Mouse (Mus musculus): ENCODE data around the gene Scgb1b30. TPM values are rescaled to one million over a fixed set of nuclear protein-coding genes. Genes with fewer than 3 reads are reported as not detected.
A peak's percentile ranks its signal among the peaks of the same experiment; 100 is the strongest.
"Not testable (repeated sequence)": the region's sequence is repeated elsewhere in the genome, so short reads cannot be mapped to it uniquely, and the experiment has no call there.

Scgb1b30 gene
- not detected in 2 replicates for polyA plus RNA-seq (2015; fragmentation: Nextera tagmentation; extraction: Ambion mirVana)

- Histone ChIP-seq H3K27ac (ENCODE audit: low read length) (no peak within 1 kb of the TSS), H3K4me1 (replicated peaks; ENCODE audit: control insufficient read depth, insufficient read depth, low read length) (no peaks in the 10 kb centered on the region), H3K9me3 (ENCODE audit: control insufficient read depth, low read length) (peaks cover 3% of the 10 kb centered on the region; the same call in 1 of the 2 replicates), H3K4me3 (replicated peaks; ENCODE audit: low read length) (no peak within 1 kb of the TSS), H3K9ac (replicated peaks; ENCODE audit: low read depth, low read length) (no peak within 1 kb of the TSS), H3K4me2 (ENCODE audit: low read length) (no peak within 1 kb of the TSS), H3K27me3 (replicated peaks; ENCODE audit: control insufficient read depth, insufficient read depth, low read length) (no peaks in the 10 kb centered on the region), H3K36me3 (ENCODE audit: control insufficient read depth, insufficient read depth) (no peaks in the 10 kb centered on the region)
- ATAC-seq: no peak
- 79% methylated on average over 3 of the region's 3 CpGs for WGBS
Observed at GRCm38 (mm10) chr7:34094911-34095481, at the start of gene Scgb1b30. Scgb1b30 (plus strand) TSS chr7:34095431.

GRCm38 (mm10) chr7:34068132-34068531 is 27.1 kb upstream of the Scgb1b30 start:
- not testable (repeated sequence) for H3K36me3 ChIP-seq (ENCODE audit: control insufficient read depth, insufficient read depth); H3K4me3 ChIP-seq (replicated peaks; ENCODE audit: low read length); H3K27ac ChIP-seq (ENCODE audit: low read length); H3K27me3 ChIP-seq (replicated peaks; ENCODE audit: control insufficient read depth, insufficient read depth, low read length); ATAC-seq; H3K4me1 ChIP-seq (replicated peaks; ENCODE audit: control insufficient read depth, insufficient read depth, low read length); H3K9ac ChIP-seq (replicated peaks; ENCODE audit: low read depth, low read length); H3K9me3 ChIP-seq (ENCODE audit: control insufficient read depth, low read length); H3K4me2 ChIP-seq (ENCODE audit: low read length)
- WGBS: 83% methylated on average over 5 of the region's 5 CpGs

GRCm38 (mm10) chr7:34100002-34100401 is 4.8 kb downstream of the Scgb1b30 start:
- no peak for ATAC-seq
- no peak overlapping the region for H3K9ac ChIP-seq (replicated peaks; ENCODE audit: low read depth, low read length)
- H3K36me3 ChIP-seq (ENCODE audit: control insufficient read depth, insufficient read depth): no peaks in the 10 kb centered on the region
- H3K27me3 ChIP-seq (replicated peaks; ENCODE audit: control insufficient read depth, insufficient read depth, low read length): no peaks in the 10 kb centered on the region
- peaks cover 3% of the 10 kb centered on the region; the same call in 1 of the 2 replicates for H3K9me3 ChIP-seq (ENCODE audit: control insufficient read depth, low read length)
- H3K4me3 ChIP-seq (replicated peaks; ENCODE audit: low read length): no peak overlapping the region
- 88% methylated on average over 2 of the region's 2 CpGs for WGBS
- H3K27ac ChIP-seq (ENCODE audit: low read length): no peak overlapping the region
- H3K4me2 ChIP-seq (ENCODE audit: low read length): no peak overlapping the region
- H3K4me1 ChIP-seq (replicated peaks; ENCODE audit: control insufficient read depth, insufficient read depth, low read length): no peaks in the 10 kb centered on the region

DNA sequence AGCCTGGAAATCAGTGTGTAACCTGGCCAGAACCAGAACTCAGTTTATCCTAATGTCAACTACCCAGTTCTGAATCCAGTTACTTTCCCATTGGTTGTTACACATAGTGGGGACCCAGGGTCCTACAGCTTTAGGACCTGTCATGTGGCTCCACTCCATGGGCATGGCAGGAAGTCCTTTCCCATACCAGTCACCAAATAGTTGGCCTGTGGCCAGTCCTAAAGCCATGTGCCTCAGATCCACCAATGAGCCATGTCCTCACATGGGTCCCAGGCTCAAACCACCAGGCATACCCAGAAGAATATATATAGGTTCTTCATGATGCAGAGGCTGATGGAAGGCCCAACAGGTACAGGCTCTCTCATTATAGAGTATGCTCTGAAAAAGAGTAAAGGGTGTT is 6.0 kb downstream of the Scgb1b30 start:
- no peaks in the 10 kb centered on the region for H3K4me1 ChIP-seq (replicated peaks; ENCODE audit: control insufficient read depth, insufficient read depth, low read length)
- no peaks in the 10 kb centered on the region for H3K36me3 ChIP-seq (ENCODE audit: control insufficient read depth, insufficient read depth)
- no peak for ATAC-seq
- no peaks in the 10 kb centered on the region for H3K27me3 ChIP-seq (replicated peaks; ENCODE audit: control insufficient read depth, insufficient read depth, low read length)
- H3K9ac ChIP-seq (replicated peaks; ENCODE audit: low read depth, low read length): no peak overlapping the region
- H3K9me3 ChIP-seq (ENCODE audit: control insufficient read depth, low read length): no peaks in the 10 kb centered on the region
- no peak overlapping the region for H3K27ac ChIP-seq (ENCODE audit: low read length)
- no peak overlapping the region for H3K4me2 ChIP-seq (ENCODE audit: low read length)
- H3K4me3 ChIP-seq (replicated peaks; ENCODE audit: low read length): no peak overlapping the region

DNA sequence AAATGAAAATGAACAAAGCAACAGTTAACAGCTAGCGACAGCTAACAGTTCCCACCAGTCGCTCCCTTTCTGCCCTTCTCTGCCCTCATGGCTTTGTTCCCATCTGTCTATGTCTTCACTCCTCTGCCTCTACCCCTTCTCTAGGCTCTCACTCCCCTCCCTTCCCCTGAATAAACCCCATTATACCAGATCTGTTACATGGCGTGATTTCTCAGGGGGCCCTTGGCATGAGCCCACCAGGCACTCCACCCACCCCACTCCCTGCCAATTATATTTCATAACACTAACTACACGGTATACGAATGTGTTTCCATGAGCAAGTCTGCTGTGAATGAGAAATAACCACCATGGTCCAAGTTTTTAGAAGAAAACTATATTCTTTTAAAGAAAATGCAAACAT is 14.0 kb downstream of the Scgb1b30 start:
- Histone ChIP-seq H3K27me3 (replicated peaks; ENCODE audit: control insufficient read depth, insufficient read depth, low read length) (no peaks in the 10 kb centered on the region), H3K4me1 (replicated peaks; ENCODE audit: control insufficient read depth, insufficient read depth, low read length) (no peaks in the 10 kb centered on the region), H3K9ac (replicated peaks; ENCODE audit: low read depth, low read length) (no peak overlapping the region), H3K36me3 (ENCODE audit: control insufficient read depth, insufficient read depth) (no peaks in the 10 kb centered on the region; the same call in 1 of the 2 replicates), H3K4me2 (ENCODE audit: low read length) (no peak overlapping the region), H3K27ac (ENCODE audit: low read length) (no peak overlapping the region), H3K4me3 (replicated peaks; ENCODE audit: low read length) (no peak overlapping the region), H3K9me3 (ENCODE audit: control insufficient read depth, low read length) (no peaks in the 10 kb centered on the region)
- ATAC-seq: no peak; the same call in 1 of the 2 replicates
- WGBS: 46% methylated on average over 5 of the region's 5 CpGs

DNA sequence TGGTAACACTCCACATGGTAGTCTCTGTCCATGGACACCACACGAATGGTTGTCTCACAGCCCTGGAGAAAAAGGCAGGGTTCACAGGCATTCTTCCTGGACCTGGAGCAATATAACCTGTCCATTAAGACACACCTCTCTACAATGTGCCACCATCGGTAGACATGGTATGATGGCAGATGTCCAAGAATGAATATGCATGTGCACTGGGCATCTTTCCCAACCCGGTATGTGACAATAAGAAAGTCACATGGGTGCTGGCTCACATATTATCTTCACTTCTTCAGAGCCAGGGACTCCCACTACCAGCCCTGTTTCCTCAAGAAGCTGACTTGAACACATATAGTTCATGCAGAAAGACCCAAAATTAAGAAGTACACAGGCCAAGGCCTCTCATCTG is 21.4 kb downstream of the Scgb1b30 start:
- Histone ChIP-seq H3K27me3 (replicated peaks; ENCODE audit: control insufficient read depth, insufficient read depth, low read length) (no peaks in the 10 kb centered on the region), H3K4me1 (replicated peaks; ENCODE audit: control insufficient read depth, insufficient read depth, low read length) (no peaks in the 10 kb centered on the region), H3K4me3 (replicated peaks; ENCODE audit: low read length) (no peak overlapping the region), H3K27ac (ENCODE audit: low read length) (no peak overlapping the region), H3K9me3 (ENCODE audit: control insufficient read depth, low read length) (no peaks in the 10 kb centered on the region), H3K9ac (replicated peaks; ENCODE audit: low read depth, low read length) (no peak overlapping the region), H3K4me2 (ENCODE audit: low read length) (no peak overlapping the region), H3K36me3 (ENCODE audit: control insufficient read depth, insufficient read depth) (no peaks in the 10 kb centered on the region; the same call in 1 of the 2 replicates)
- 51% methylated on average over 3 of the region's 3 CpGs for WGBS
- no peak for ATAC-seq

DNA sequence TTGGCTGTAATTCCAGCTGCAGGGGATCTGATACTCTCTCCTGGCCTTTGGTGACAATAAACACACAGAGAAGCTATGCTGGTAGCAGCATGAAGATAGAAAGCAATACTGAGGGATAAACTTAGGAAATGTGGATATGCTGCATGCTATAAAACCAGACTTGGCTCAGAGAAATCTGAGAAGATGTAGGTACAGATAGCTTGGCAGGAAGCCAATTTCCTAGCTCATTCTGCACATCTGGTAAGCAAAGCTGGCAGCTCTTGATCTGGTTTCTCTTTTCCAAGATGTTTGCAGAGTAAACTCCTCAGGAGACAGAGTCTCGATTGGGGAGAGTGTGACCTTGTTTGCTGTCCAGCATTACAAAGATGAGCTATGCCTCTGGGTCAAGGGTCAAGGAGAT is 25.4 kb downstream of the Scgb1b30 start:
- H3K4me3 ChIP-seq (replicated peaks; ENCODE audit: low read length); ATAC-seq; H3K9me3 ChIP-seq (ENCODE audit: control insufficient read depth, low read length); H3K27ac ChIP-seq (ENCODE audit: low read length); H3K4me2 ChIP-seq (ENCODE audit: low read length); H3K4me1 ChIP-seq (replicated peaks; ENCODE audit: control insufficient read depth, insufficient read depth, low read length); H3K36me3 ChIP-seq (ENCODE audit: control insufficient read depth, insufficient read depth); H3K9ac ChIP-seq (replicated peaks; ENCODE audit: low read depth, low read length); H3K27me3 ChIP-seq (replicated peaks; ENCODE audit: control insufficient read depth, insufficient read depth, low read length): not testable (repeated sequence)
- whole genome bisulfite sequencing: 57% methylated on average over 1 of the region's 1 CpGs

GRCm38 (mm10) chr7:34122987-34123720 is 27.9 kb downstream of the Scgb1b30 start:
- Histone ChIP-seq H3K36me3 (ENCODE audit: control insufficient read depth, insufficient read depth) (no peaks in the 10 kb centered on the region), H3K4me3 (replicated peaks; ENCODE audit: low read length) (no peak overlapping the region), H3K4me1 (replicated peaks; ENCODE audit: control insufficient read depth, insufficient read depth, low read length) (no peaks in the 10 kb centered on the region), H3K9ac (replicated peaks; ENCODE audit: low read depth, low read length) (no peak overlapping the region), H3K9me3 (ENCODE audit: control insufficient read depth, low read length) (peaks cover 4% of the 10 kb centered on the region; the same call in 1 of the 2 replicates), H3K4me2 (ENCODE audit: low read length) (no peak overlapping the region), H3K27me3 (replicated peaks; ENCODE audit: control insufficient read depth, insufficient read depth, low read length) (no peaks in the 10 kb centered on the region), H3K27ac (ENCODE audit: low read length) (no peak overlapping the region)
- peak; percentile 53; the same call in 1 of the 2 replicates for ATAC-seq
- 79% methylated on average over 6 of the region's 6 CpGs for WGBS

GRCm38 (mm10) chr7:34125346-34125745 is 30.1 kb downstream of the Scgb1b30 start:
- H3K4me2 ChIP-seq (ENCODE audit: low read length): no peak overlapping the region
- H3K36me3 ChIP-seq (ENCODE audit: control insufficient read depth, insufficient read depth): no peaks in the 10 kb centered on the region
- ATAC-seq: no peak
- WGBS: 95% methylated on average over 9 of the region's 9 CpGs
- peaks cover 4% of the 10 kb centered on the region; the same call in 1 of the 2 replicates for H3K9me3 ChIP-seq (ENCODE audit: control insufficient read depth, low read length)
- no peaks in the 10 kb centered on the region for H3K4me1 ChIP-seq (replicated peaks; ENCODE audit: control insufficient read depth, insufficient read depth, low read length)
- H3K27me3 ChIP-seq (replicated peaks; ENCODE audit: control insufficient read depth, insufficient read depth, low read length): no peaks in the 10 kb centered on the region
- H3K9ac ChIP-seq (replicated peaks; ENCODE audit: low read depth, low read length): no peak overlapping the region
- H3K4me3 ChIP-seq (replicated peaks; ENCODE audit: low read length): no peak overlapping the region
- H3K27ac ChIP-seq (ENCODE audit: low read length): no peak overlapping the region
